Mouse (Mus musculus): ENCODE measurements at regions not wholly inside any gene's neighbourhood (a gene's known extent, or its start where the extent isn't known, plus 50 kb on each side); places are given as distances from the start of the nearest gene placed in this dataset.

DNA sequence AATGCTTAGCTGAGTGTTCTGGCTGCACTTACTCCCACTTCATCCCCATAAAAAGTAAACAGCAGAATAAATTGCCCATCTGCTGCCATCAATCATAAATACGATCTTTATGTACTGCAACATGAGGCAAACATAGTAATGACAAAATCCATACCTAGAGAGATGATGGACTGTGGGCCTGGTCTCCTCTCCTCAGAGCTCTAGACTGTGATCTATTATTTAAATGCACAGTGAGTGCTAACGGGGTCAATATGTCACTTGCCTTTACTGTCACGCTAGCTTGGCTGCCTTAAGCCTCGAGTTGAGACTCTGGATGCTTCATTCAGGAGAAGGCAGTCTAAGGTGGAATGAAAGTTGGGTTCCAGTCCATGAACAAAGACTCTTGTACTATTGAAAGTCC is 683.7 kb upstream of the Vstm2b start:
- H3K9me3 ChIP-seq (ENCODE audit: control insufficient read depth, low read depth, low read length), result no peaks in the 10 kb centered on the region
- H3K36me3 ChIP-seq (ENCODE audit: control insufficient read depth, insufficient read depth, low read length), result no peaks in the 10 kb centered on the region
- ATAC-seq (ENCODE audit: insufficient number of reproducible peaks, insufficient read depth, low FRiP score, low read depth), result no peak
- no peak overlapping the region for H3K9ac ChIP-seq (replicated peaks; ENCODE audit: low read depth, low read length)
- H3K4me1 ChIP-seq (ENCODE audit: control insufficient read depth, insufficient read depth, low read length), result no peaks in the 10 kb centered on the region
- no peak overlapping the region for H3K4me3 ChIP-seq (ENCODE audit: low read depth, low read length)
- WGBS, result 42% methylated on average over 4 of the region's 4 CpGs
- H3K27me3 ChIP-seq (ENCODE audit: control insufficient read depth, insufficient read depth, low read length), result no peaks in the 10 kb centered on the region
- no peak overlapping the region for H3K27ac ChIP-seq (ENCODE audit: low read length)
- H3K4me2 ChIP-seq (replicated peaks; ENCODE audit: low read depth, low read length), result no peak overlapping the region

DNA sequence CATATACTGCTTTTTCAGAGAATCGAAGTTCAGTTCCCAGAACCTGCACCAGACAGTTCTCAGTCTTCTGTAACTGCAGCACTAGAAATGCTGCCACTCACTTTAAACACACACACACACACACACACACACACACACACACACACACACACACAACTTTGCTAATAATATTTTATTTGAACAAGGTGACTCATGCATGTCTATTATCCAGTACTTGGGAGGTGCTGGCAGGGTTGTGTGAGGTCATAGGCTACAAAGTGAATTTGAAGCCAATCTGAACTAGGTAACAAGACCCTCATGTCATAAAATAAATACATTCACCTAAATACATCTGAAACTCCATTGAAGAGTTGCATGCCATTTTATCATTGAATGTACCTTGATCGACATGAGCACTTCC is 682.9 kb upstream of the Vstm2b start:
- H3K27me3 ChIP-seq (ENCODE audit: control insufficient read depth, insufficient read depth, low read length), result no peaks in the 10 kb centered on the region
- H3K9me3 ChIP-seq (ENCODE audit: control insufficient read depth, low read depth, low read length), result no peaks in the 10 kb centered on the region

DNA sequence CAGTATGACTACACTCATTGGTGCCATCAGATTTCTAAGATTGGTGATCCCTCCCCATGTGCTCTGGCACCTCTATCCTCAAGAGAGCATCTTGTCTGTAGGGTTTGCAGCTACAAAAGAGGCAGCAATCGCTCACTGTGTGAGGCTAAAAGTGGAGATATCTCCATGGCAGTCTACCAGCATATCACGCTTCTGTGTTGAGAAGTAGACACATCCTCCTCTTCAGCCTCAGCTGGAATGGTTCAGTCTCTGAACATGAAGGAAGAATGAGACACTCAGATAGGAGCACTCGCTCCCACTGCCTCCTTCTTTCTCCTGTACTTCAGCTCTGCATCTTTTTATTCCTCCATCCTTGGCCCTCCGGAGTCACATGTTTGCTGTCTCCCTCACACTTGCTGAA is 677.6 kb upstream of the Vstm2b start:
- Histone ChIP-seq H3K9me3 (ENCODE audit: control insufficient read depth, low read depth, low read length) (no peaks in the 10 kb centered on the region), H3K4me1 (ENCODE audit: control insufficient read depth, insufficient read depth, low read length) (no peaks in the 10 kb centered on the region), H3K27me3 (ENCODE audit: control insufficient read depth, insufficient read depth, low read length) (no peaks in the 10 kb centered on the region), H3K36me3 (ENCODE audit: control insufficient read depth, insufficient read depth, low read length) (no peaks in the 10 kb centered on the region), H3K27ac (ENCODE audit: low read length) (no peak overlapping the region), H3K9ac (replicated peaks; ENCODE audit: low read depth, low read length) (no peak overlapping the region), H3K4me2 (replicated peaks; ENCODE audit: low read depth, low read length) (no peak overlapping the region), H3K4me3 (ENCODE audit: low read depth, low read length) (no peak overlapping the region)
- ATAC-seq (ENCODE audit: insufficient number of reproducible peaks, insufficient read depth, low FRiP score, low read depth), result no peak
- WGBS, result 85% methylated on average over 4 of the region's 4 CpGs

More for the DNA sequence above, 682.9 kb upstream of the Vstm2b start:
- Histone ChIP-seq H3K27ac (ENCODE audit: low read length) (no peak overlapping the region), H3K4me1 (ENCODE audit: control insufficient read depth, insufficient read depth, low read length) (no peaks in the 10 kb centered on the region), H3K36me3 (ENCODE audit: control insufficient read depth, insufficient read depth, low read length) (no peaks in the 10 kb centered on the region), H3K9ac (replicated peaks; ENCODE audit: low read depth, low read length) (no peak overlapping the region), H3K4me2 (replicated peaks; ENCODE audit: low read depth, low read length) (no peak overlapping the region), H3K4me3 (ENCODE audit: low read depth, low read length) (no peak overlapping the region)
- ATAC-seq (ENCODE audit: insufficient number of reproducible peaks, insufficient read depth, low FRiP score, low read depth), result no peak; the same call in 1 of the 2 replicates
- 82% methylated on average over 2 of the region's 2 CpGs for WGBS

DNA sequence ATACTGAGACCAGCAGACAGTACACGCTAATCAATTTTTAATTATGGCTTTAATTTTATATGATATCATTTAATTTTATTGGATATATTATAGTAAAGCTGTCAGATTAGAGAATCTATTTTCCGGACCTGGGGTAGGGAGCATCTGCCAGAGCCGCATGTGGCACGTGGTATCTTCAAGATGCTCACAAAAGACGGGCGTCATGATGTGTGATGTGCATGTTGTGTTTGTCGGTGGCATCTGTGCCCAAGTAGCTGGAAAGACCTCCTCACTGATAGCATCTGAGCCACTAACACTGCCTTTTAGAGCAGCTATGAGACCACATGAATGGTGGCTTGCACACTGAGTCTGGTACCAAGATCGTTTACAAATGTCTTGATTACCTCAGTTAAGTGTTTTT is 652.9 kb upstream of the Vstm2b start:
- WGBS, result 87% methylated on average over 8 of the region's 8 CpGs
- Histone ChIP-seq H3K4me2 (replicated peaks; ENCODE audit: low read depth, low read length) (no peak overlapping the region), H3K27me3 (ENCODE audit: control insufficient read depth, insufficient read depth, low read length) (no peaks in the 10 kb centered on the region), H3K36me3 (ENCODE audit: control insufficient read depth, insufficient read depth, low read length) (no peaks in the 10 kb centered on the region), H3K4me1 (ENCODE audit: control insufficient read depth, insufficient read depth, low read length) (no peaks in the 10 kb centered on the region), H3K27ac (ENCODE audit: low read length) (no peak overlapping the region), H3K9me3 (ENCODE audit: control insufficient read depth, low read depth, low read length) (no peaks in the 10 kb centered on the region), H3K4me3 (ENCODE audit: low read depth, low read length) (no peak overlapping the region), H3K9ac (replicated peaks; ENCODE audit: low read depth, low read length) (no peak overlapping the region)
- no peak for ATAC-seq (ENCODE audit: insufficient number of reproducible peaks, insufficient read depth, low FRiP score, low read depth)

DNA sequence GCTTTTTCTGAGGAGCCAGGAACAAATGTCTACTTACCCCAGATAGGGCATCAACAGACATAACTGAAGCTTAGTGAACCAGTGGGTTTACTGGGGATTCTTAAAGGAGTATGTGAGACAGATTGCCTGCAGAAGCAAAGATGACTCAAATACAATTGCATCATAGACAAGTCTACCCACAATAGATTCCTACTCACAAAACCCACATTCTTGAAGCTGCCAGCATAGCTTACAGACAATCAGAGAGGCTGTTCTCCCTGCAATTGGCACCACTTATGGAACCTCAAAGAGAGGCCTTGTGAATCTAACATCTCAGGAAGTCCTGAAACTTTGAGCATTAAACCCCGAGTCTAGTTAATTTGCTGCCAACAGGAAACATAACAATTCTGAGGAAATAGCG is 649.6 kb upstream of the Vstm2b start:
- no peak overlapping the region for H3K4me3 ChIP-seq (ENCODE audit: low read depth, low read length)
- no peaks in the 10 kb centered on the region for H3K9me3 ChIP-seq (ENCODE audit: control insufficient read depth, low read depth, low read length)
- no peak for ATAC-seq (ENCODE audit: insufficient number of reproducible peaks, insufficient read depth, low FRiP score, low read depth)
- WGBS, result 75% methylated on average over 2 of the region's 2 CpGs
- H3K27me3 ChIP-seq (ENCODE audit: control insufficient read depth, insufficient read depth, low read length), result no peaks in the 10 kb centered on the region
- no peak overlapping the region for H3K4me2 ChIP-seq (replicated peaks; ENCODE audit: low read depth, low read length)
- no peak overlapping the region for H3K27ac ChIP-seq (ENCODE audit: low read length)
- H3K36me3 ChIP-seq (ENCODE audit: control insufficient read depth, insufficient read depth, low read length), result no peaks in the 10 kb centered on the region
- no peaks in the 10 kb centered on the region for H3K4me1 ChIP-seq (ENCODE audit: control insufficient read depth, insufficient read depth, low read length)
- no peak overlapping the region for H3K9ac ChIP-seq (replicated peaks; ENCODE audit: low read depth, low read length)

DNA sequence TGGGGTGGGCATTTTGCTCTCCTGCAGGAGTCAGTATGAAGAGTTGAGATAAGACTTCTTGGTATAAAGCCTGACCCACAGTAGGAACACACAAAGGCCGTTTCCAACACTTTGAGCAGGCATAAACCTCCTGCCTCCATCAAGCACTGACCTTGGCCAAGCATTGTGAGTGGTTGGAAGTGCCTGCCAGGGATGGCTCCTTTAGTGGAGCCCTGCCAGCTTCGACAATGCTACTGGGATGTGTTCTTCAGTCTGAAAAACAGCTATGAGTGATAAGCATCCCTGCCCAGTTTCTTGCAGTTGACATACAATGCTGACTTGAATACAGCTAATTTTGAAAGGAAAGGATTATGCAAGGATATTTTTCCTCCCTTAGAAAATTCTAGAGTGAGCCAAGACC is 644.6 kb upstream of the Vstm2b start:
- Histone ChIP-seq H3K4me1 (ENCODE audit: control insufficient read depth, insufficient read depth, low read length) (no peaks in the 10 kb centered on the region), H3K4me2 (replicated peaks; ENCODE audit: low read depth, low read length) (no peak overlapping the region), H3K27me3 (ENCODE audit: control insufficient read depth, insufficient read depth, low read length) (no peaks in the 10 kb centered on the region), H3K36me3 (ENCODE audit: control insufficient read depth, insufficient read depth, low read length) (no peaks in the 10 kb centered on the region), H3K27ac (ENCODE audit: low read length) (no peak overlapping the region), H3K4me3 (ENCODE audit: low read depth, low read length) (no peak overlapping the region), H3K9me3 (ENCODE audit: control insufficient read depth, low read depth, low read length) (no peaks in the 10 kb centered on the region), H3K9ac (replicated peaks; ENCODE audit: low read depth, low read length) (no peak overlapping the region)
- WGBS, result 72% methylated on average over 2 of the region's 2 CpGs
- no peak for ATAC-seq (ENCODE audit: insufficient number of reproducible peaks, insufficient read depth, low FRiP score, low read depth)

DNA sequence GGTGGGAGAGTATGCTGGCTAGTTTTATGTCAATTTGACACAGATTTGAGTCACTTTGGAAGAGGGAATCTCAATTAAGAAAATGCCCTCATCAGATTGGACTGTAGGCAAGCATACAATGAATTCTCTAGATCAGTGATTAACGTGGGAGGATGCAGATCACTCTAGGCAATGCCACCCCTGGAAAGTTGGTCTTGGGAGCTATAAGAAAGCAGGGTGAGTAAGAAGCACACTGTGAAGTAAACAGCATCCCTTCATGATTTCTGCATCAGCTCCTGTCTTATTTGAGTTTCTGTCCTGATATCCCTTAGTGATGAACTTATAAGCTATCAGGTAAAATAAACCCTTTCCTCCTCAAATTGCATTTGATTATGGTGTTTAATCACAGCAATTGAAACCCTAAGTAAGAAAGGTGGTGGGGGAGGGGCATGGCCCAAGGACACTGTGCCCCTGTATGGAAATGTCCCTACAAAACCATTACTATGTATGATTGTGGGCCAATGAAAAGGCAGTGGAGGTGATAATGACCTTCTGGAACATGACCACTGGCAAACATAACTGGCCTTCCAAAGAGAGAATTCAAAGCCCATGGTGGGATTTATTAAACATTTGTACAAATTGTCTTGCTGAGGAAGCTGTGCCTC is 640.3 kb upstream of the Vstm2b start:
- Histone ChIP-seq H3K4me3 (ENCODE audit: low read depth, low read length) (no peak overlapping the region), H3K4me2 (replicated peaks; ENCODE audit: low read depth, low read length) (no peak overlapping the region), H3K9me3 (ENCODE audit: control insufficient read depth, low read depth, low read length) (no peaks in the 10 kb centered on the region), H3K27ac (ENCODE audit: low read length) (no peak overlapping the region), H3K9ac (replicated peaks; ENCODE audit: low read depth, low read length) (no peak overlapping the region), H3K36me3 (ENCODE audit: control insufficient read depth, insufficient read depth, low read length) (no peaks in the 10 kb centered on the region), H3K27me3 (ENCODE audit: control insufficient read depth, insufficient read depth, low read length) (no peaks in the 10 kb centered on the region), H3K4me1 (ENCODE audit: control insufficient read depth, insufficient read depth, low read length) (no peaks in the 10 kb centered on the region)
- 91% methylated on average over 1 of the region's 1 CpGs for WGBS
- ATAC-seq (ENCODE audit: insufficient number of reproducible peaks, insufficient read depth, low FRiP score, low read depth), result no peak

DNA sequence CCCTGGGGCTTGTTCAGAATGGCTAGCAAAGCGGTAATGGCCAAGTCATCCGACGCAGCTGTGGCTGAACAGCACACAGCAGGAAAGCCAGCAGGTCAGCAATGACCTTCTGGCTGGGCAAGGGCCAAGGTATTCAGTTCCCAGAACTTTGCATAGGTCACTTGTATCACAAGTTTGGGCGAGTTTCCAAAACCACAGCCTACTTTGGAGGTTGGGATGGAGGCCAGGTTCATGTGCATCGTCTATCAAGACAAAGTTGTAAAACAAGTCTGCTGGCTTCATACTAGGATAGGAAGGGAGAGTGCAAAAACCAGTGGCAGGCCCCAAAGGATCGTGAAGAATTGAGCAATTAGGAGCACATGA is 639.8 kb upstream of the Vstm2b start:
- H3K4me3 ChIP-seq (ENCODE audit: low read depth, low read length), result no peak overlapping the region
- no peaks in the 10 kb centered on the region for H3K27me3 ChIP-seq (ENCODE audit: control insufficient read depth, insufficient read depth, low read length)
- no peak overlapping the region for H3K4me2 ChIP-seq (replicated peaks; ENCODE audit: low read depth, low read length)
- H3K36me3 ChIP-seq (ENCODE audit: control insufficient read depth, insufficient read depth, low read length), result no peaks in the 10 kb centered on the region
- ATAC-seq (ENCODE audit: insufficient number of reproducible peaks, insufficient read depth, low FRiP score, low read depth), result no peak
- H3K4me1 ChIP-seq (ENCODE audit: control insufficient read depth, insufficient read depth, low read length), result no peaks in the 10 kb centered on the region
- H3K27ac ChIP-seq (ENCODE audit: low read length), result no peak overlapping the region
- WGBS, result 67% methylated on average over 6 of the region's 6 CpGs
- H3K9ac ChIP-seq (replicated peaks; ENCODE audit: low read depth, low read length), result no peak overlapping the region
- H3K9me3 ChIP-seq (ENCODE audit: control insufficient read depth, low read depth, low read length), result no peaks in the 10 kb centered on the region

DNA sequence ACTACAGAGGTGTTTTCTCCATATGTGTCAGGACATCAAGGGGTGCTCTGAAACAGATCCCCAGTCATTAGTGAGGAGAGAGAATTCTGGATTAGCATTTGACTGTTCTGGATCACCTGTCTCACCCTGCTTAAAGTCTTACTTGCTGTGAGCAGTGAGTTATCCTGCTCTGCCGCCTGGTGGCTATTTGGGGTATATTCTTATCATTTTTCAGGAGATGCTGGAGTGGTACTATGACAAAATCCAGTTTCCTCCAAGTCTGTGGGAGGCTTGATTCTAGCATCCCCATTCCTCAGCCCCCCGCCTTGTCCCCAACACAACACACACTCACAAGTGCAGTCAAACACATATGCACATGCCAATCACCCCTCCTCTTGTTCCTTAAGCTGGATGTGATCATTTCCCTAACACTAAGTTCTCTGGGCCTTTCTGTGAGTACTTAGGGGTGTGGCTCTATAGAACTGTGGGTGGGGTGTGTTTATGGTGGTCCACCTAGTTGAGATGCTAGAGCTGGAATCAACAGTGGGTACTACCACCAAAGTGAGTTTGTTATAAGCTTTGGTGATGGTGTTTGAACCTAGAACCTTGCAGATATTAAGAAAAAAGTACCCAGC is 624.6 kb upstream of the Vstm2b start:
- no peaks in the 10 kb centered on the region for H3K9me3 ChIP-seq (ENCODE audit: control insufficient read depth, low read depth, low read length)

More for the DNA sequence above, 624.6 kb upstream of the Vstm2b start:
- Histone ChIP-seq H3K4me2 (replicated peaks; ENCODE audit: low read depth, low read length) (no peak overlapping the region), H3K9ac (replicated peaks; ENCODE audit: low read depth, low read length) (no peak overlapping the region), H3K27ac (ENCODE audit: low read length) (no peak overlapping the region), H3K27me3 (ENCODE audit: control insufficient read depth, insufficient read depth, low read length) (no peaks in the 10 kb centered on the region), H3K36me3 (ENCODE audit: control insufficient read depth, insufficient read depth, low read length) (no peaks in the 10 kb centered on the region), H3K4me1 (ENCODE audit: control insufficient read depth, insufficient read depth, low read length) (no peaks in the 10 kb centered on the region), H3K4me3 (ENCODE audit: low read depth, low read length) (no peak overlapping the region)
- 8% methylated on average over 2 of the region's 2 CpGs for WGBS
- 0 out of 2 replicates have a peak, but pooled peaks have one; percentile 46 for ATAC-seq (ENCODE audit: insufficient number of reproducible peaks, insufficient read depth, low FRiP score, low read depth)
